Mouse (Mus musculus) embryo, embryonic 11 days (tissue): ENCODE measurements around the gene Cers5.
"Not testable (repeated sequence)": the region's sequence is repeated elsewhere in the genome, so short reads cannot be mapped to it uniquely, and the experiment has no call there.

Experiments
- DNase-seq: peaks from one replicate; pipeline ENCODE4 v3.0.0-alpha.2; 2015

The Cers5 gene

GRCm38 (mm10) chr15:99772881-99772924 lies at the start of gene Cers5:
Gene Cers5 (minus strand): TSS chr15:99772885.
- not testable (repeated sequence) for DNase-seq

- DNase-seq = peak; percentile 74
These were observed 47.1 kb upstream of the Cers5 start for GRCm38 (mm10) chr15:99819621-99820279.

DNA sequence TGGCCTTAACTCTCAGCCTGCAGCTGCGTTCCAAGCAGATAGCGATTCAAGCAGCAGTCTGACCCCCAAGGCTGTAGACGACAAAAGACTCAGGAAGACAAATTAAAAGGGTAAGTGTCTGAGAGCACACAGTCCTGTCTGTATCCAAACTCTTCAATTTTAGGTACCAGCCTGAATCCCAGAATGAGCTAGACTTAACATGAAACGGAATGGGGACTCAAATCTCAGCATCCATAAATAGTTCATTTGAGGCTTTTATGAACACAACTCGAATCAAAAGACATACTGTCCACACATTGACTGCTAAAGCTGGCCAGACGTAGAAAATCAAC lies 46.4 kb upstream of the Cers5 start:
- no peak for DNase-seq

GRCm38 (mm10) chr15:99818321-99819108 lies 45.8 kb upstream of the Cers5 start:
- DNase-seq = peak; percentile 92

- DNase-seq = peak; percentile 68
These were observed 44.9 kb upstream of the Cers5 start for GRCm38 (mm10) chr15:99817343-99818235.

DNA sequence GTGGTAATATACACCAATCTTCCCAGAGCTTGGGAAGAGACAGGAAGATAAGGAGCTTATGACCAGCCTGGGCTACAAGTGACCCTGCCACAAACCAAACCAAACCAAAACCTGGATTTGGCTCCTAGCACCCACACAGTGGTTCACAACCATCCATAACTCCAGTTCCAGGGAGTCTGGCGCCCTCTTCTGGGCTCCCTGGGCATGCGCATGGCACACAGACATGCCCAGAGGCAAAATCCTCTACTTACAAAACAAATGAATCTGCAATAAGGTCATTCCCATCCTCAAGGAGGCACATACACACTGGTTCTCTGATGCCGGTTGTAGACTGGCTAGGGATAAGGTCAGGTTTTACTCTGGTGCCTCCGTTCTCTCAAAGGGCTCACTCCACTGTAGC lies 43.3 kb upstream of the Cers5 start:
- DNase-seq = no peak

- no peak for DNase-seq
These were observed 42.0 kb upstream of the Cers5 start for GRCm38 (mm10) chr15:99814554-99815260.

GRCm38 (mm10) chr15:99813639-99814038 lies 41.0 kb upstream of the Cers5 start:
- DNase-seq = no peak

DNA sequence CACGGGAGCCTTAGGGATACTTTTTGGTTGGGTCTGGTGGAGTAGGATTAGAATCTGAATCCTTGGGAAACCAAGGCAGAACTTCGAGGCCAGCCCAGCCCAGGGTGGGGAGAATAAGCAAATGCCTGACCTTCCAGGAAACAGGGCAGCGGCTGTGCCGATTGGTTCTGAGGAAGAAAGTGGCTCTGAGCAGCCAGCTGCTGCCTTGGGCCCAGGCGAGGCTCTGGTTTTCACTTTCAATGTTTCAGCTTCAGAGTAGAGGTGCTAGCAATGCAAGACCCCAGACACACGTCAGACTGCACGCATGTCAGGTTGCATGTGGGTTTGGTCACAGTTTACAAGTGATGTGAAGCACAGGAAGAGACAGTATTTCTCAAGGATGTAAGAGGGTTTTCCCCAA lies 39.4 kb upstream of the Cers5 start:
- DNase-seq = no peak

DNA sequence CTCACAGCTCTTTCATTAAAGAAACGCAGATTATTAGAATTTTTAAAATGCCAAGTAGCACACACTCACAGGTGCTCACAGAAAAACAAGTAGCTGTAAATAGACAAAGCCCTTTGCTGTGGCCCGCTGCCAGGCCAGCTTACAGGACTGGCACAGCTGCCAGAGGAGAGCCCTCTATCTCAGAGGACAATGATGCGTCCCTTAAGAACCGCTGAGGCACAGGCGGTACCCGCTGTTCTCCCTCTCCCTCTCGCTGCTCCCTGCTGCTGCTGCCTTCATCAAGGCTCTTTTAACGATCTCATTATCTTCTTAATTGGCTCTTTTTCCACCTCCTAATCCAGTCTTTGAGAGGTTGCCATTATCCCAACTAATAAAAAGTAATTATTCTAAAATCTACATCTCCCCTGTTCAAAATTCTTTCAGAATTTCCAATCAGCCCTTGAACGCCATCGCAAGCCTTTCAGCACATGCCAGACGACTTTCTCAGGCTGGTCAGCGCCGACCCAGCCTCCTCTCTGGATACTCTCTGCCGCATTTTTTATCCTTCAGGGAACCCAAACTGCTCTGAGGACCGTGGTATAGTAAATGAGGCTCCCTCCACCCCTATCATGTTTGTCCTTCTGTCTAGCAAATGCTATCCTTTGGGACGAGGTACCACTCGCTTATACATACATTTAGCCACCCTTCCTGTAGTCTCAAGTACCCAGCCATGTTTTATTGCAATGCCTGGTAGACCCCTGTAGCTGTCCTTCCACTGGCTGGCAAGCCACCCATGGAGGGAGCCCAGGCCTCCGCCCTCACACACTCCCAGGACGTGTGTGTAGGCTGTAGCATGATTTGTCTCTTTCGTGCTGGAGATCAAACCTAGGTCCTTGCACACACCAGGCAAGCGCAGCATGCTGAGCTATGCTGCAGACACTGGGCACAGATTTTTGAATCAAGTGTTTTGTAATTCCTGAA lies 35.4 kb upstream of the Cers5 start:
- DNase-seq = no peak

- peak; percentile 45 for DNase-seq
These were observed 33.5 kb upstream of the Cers5 start for GRCm38 (mm10) chr15:99806171-99806570.

DNA sequence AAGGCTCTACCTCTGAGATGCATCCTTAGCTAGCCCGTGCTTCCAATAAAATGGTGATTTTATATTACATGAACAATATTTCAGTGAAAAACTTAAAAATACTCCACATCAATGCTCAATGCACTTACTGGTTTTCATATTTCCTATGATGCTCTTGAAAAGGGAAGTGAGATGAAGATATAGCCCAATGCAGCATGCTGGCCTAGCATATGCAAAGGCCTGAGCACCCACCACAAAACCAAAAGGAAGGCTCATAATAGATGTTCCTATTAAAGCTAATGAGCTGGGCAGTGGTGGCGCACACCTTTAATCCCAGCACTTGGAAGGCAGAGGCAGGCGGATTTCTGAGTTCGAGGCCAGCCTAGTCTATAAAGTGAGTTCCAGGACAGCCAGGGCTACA lies 33.0 kb upstream of the Cers5 start:
- DNase-seq = no peak

GRCm38 (mm10) chr15:99803186-99803644 lies 30.5 kb upstream of the Cers5 start:
- DNase-seq = peak; percentile 73

DNA sequence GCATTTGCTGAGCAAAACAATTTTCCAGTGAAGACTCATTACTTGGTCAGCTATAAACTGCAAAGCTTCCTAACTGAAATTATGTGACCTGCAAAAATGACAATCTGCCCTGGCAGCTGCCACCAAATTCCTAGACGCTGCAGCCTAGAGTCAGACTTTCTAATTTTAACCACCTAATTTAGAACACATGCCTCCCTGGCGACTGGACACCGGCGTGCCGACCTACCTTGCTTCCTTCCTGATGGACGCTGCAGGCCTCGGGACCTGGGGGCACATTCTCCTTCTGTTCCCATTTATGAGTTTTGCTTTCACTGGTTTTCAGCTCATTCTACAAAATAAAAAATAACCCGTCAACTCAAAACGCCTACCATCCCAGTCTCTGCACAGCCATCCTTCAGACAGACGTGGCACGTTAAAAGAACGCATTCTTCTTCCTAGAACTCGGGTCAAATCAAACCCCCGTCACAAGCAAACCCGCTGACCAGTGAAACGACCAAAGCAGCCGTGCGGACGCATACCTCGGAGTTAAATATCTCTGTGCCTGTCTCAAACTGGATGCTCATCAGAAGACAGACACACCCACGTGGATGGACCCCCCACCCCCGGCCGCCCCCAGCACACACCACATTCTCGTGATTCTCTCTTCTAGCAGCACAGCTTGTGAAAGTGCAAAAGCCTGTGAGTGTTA lies 29.3 kb upstream of the Cers5 start:
- peak; percentile 39 for DNase-seq

- DNase-seq = no peak
These were observed 27.0 kb upstream of the Cers5 start for GRCm38 (mm10) chr15:99799706-99800105.

GRCm38 (mm10) chr15:99797898-99798297 lies 25.2 kb upstream of the Cers5 start:
- DNase-seq = no peak

DNA sequence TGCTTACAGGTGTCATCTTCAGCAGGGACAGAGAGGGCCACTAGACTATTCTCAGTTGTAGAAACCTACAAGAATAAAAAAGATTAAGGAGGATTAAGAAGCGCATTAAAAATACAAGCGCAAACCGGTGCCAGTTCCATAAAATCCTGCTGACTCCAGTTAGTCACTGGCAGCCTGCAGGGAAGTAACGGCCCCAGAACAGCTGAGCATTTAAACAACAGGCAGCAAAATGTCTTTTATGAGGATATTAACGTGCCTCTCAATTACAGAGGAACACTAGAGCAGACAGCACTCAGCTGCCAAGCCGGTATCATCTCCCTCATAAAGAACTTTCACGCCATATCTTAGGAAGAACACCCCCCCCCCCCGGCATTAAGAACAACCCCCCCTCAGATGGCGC lies 24.1 kb upstream of the Cers5 start:
- DNase-seq = no peak

DNA sequence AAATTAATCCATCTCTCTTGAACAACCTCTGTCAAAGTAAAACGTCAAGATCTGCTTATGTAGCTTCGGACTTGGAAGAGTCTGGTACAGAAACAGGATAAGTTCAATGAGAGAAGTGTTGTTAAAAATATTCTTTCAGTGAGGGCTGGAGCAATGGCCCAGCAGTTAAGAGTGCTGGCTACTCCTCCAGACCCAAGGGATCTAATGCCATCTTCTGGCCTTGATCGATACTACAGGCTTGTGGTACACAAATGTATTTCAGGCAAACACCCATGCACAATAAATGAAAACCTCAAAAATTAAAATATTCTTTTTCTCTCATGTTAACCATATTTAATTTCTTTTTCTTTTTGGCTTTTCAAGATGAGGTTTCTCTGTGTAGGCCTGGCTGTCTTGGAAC lies 23.4 kb upstream of the Cers5 start:
- DNase-seq = no peak

- no peak for DNase-seq
These were observed 19.6 kb upstream of the Cers5 start for GRCm38 (mm10) chr15:99792221-99792815.

GRCm38 (mm10) chr15:99791003-99791402 lies 18.3 kb upstream of the Cers5 start:
- no peak for DNase-seq

- DNase-seq = no peak
These were observed 17.8 kb upstream of the Cers5 start for GRCm38 (mm10) chr15:99790464-99790863.
